Mouse (Mus musculus): ENCODE measurements at regions not wholly inside any gene's neighbourhood (a gene's known extent, or its start where the extent isn't known, plus 50 kb on each side); places are given as distances from the start of the nearest gene placed in this dataset.

DNA sequence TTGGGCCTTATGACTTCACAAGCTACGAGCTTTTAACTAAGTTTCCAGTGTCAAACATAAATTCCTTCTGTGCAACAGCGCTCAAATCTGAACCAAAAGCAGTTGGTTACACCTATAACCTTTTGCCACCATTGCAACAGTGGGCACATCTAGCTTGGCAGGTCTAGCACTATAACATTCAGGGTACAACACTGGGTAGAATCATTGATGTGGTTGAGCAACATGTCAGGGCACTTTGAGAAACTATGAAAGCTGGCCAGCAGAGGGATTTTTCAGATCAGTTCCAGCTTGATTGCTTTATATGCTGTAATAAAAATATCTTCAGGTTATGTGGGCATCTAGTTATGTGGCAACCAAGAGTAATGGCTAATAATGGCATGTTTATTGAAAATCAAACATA is 63.8 kb upstream of the Slc7a11 start:
- H3K27me3 ChIP-seq (ENCODE audit: insufficient read depth, low read length), result no peaks in the 10 kb centered on the region
- no peak overlapping the region for H3K27ac ChIP-seq
- H3K36me3 ChIP-seq (ENCODE audit: insufficient read depth, low read length), result no peaks in the 10 kb centered on the region
- WGBS, result 82% methylated on average over 2 of the region's 2 CpGs
- H3K4me1 ChIP-seq (replicated peaks; ENCODE audit: insufficient read depth, low read length), result no peaks in the 10 kb centered on the region
- TF ChIP-seq CTCF (IDR thresholded peaks at IDR 0.05; ENCODE audit: low read depth), result no peak
- DNase-seq (ENCODE audit: low spot score) (no peak), ATAC-seq (replicated peaks; ENCODE audit: low FRiP score, low read depth) (no peak)
- no peaks in the 10 kb centered on the region for H3K9me3 ChIP-seq (replicated peaks; ENCODE audit: low read length)
- no peak overlapping the region for H3K4me2 ChIP-seq (ENCODE audit: low read length)
- no peak overlapping the region for H3K9ac ChIP-seq (ENCODE audit: low read depth, low read length)
- no peak overlapping the region for H3K4me3 ChIP-seq (replicated peaks; ENCODE audit: low read depth, low read length)

Data from kidney, postnatal 0 days (tissue).